Mouse (Mus musculus) stomach, adult 2 months (tissue): ENCODE results near the gene Scgb1b20. TPM values are rescaled to one million over a fixed set of nuclear protein-coding genes. Genes with fewer than 3 reads are reported as not detected.

Source experiments
- polyA plus RNA-seq: library from polyadenylated mRNA; depleted of rRNA; stranded (reverse); fragments of >200 nt; gene quantifications from 2 replicates; pipeline ENCODE4 v1.2.3, GENCODE M21; 2012; rRNA removed

Gene Scgb1b20
- polyA plus RNA-seq, result not detected in 2 replicates

GRCm38 (mm10) chr7:33372934-33373333 is at the start of gene Scgb1b20:
TSS of gene Scgb1b20 (plus strand) at chr7:33373234.

GRCm38 (mm10) chr7:33366222-33366621 is 6.8 kb upstream of the Scgb1b20 start, which contains the start of gene Scgb2b20:
TSS of gene Scgb2b20 (minus strand) at chr7:33366322.

Other genes starting within 250 kb of the Scgb1b20 start
- not detected in 2 replicates for gene Scgb2b18, start 199.4 kb upstream of the Scgb1b20 start, polyA plus RNA-seq
- not detected in 2 replicates for gene Scgb1b18, start 187.7 kb upstream of the Scgb1b20 start, polyA plus RNA-seq
- gene Scgb2b19, start 92.9 kb upstream of the Scgb1b20 start, polyA plus RNA-seq, result not detected in 2 replicates
- not detected in 2 replicates for gene Scgb1b19, start 85.9 kb upstream of the Scgb1b20 start, polyA plus RNA-seq
- gene Scgb2b20, start 6.9 kb upstream of the Scgb1b20 start, polyA plus RNA-seq, result not detected in 2 replicates
- gene Scgb2b21, start 147.2 kb downstream of the Scgb1b20 start, polyA plus RNA-seq, result not detected in 2 replicates